Mouse (Mus musculus) frontal cortex, postnatal 10 days (tissue): ENCODE data around the gene Galnt18.

Experiments used
- DNase-seq, 2 experiments: peaks; one replicate each; pipeline ENCODE4 v3.0.0; 2022; ENCODE audit warnings: low spot score in 2 of 2, mixed read lengths in 1 of 2

Galnt18 gene

GRCm38 (mm10) chr7:111771251-111771801 is 8.5 kb downstream of the Galnt18 start:
- no peak for DNase-seq

GRCm38 (mm10) chr7:111770585-111770984 is 9.2 kb downstream of the Galnt18 start:
- DNase-seq = no peak

GRCm38 (mm10) chr7:111766145-111766767 is 13.5 kb downstream of the Galnt18 start:
- no peak for DNase-seq

GRCm38 (mm10) chr7:111762754-111763153 is 17.0 kb downstream of the Galnt18 start:
- DNase-seq = no peak

GRCm38 (mm10) chr7:111748571-111749071 is 31.2 kb downstream of the Galnt18 start:
- peak in 1 of 2 experiments; percentile 27 for DNase-seq

GRCm38 (mm10) chr7:111744770-111745169 is 35.0 kb downstream of the Galnt18 start:
- no peak for DNase-seq

- DNase-seq = no peak
Observed at GRCm38 (mm10) chr7:111741595-111741994, 38.2 kb downstream of the Galnt18 start.

- DNase-seq = no peak
Observed at GRCm38 (mm10) chr7:111740091-111740490, 39.7 kb downstream of the Galnt18 start.

GRCm38 (mm10) chr7:111739371-111739765 is 40.4 kb downstream of the Galnt18 start:
- DNase-seq = no peak

GRCm38 (mm10) chr7:111738456-111739370 is 41.1 kb downstream of the Galnt18 start:
- DNase-seq = no peak

- no peak for DNase-seq
Observed at GRCm38 (mm10) chr7:111737426-111737825, 42.4 kb downstream of the Galnt18 start.

GRCm38 (mm10) chr7:111736365-111736764 is 43.4 kb downstream of the Galnt18 start:
- no peak for DNase-seq

GRCm38 (mm10) chr7:111730346-111731269 is 49.2 kb downstream of the Galnt18 start:
- no peak for DNase-seq

GRCm38 (mm10) chr7:111726928-111727327 is 52.8 kb downstream of the Galnt18 start:
- DNase-seq = no peak

GRCm38 (mm10) chr7:111724730-111725129 is 55.0 kb downstream of the Galnt18 start:
- DNase-seq = no peak

GRCm38 (mm10) chr7:111724004-111724403 is 55.8 kb downstream of the Galnt18 start:
- no peak for DNase-seq

- no peak for DNase-seq
Observed at GRCm38 (mm10) chr7:111721308-111721698, 58.5 kb downstream of the Galnt18 start.

GRCm38 (mm10) chr7:111720511-111721307 is 59.1 kb downstream of the Galnt18 start:
- DNase-seq = peak; percentile 59 to 66

- DNase-seq = no peak
Observed at GRCm38 (mm10) chr7:111718900-111719299, 60.9 kb downstream of the Galnt18 start.

- no peak for DNase-seq
Observed at GRCm38 (mm10) chr7:111714639-111715360, 65.0 kb downstream of the Galnt18 start.
